Mouse (Mus musculus) lung, embryonic 15.5 days (tissue): ENCODE results near the gene Mtor. TPM values are rescaled to one million over a fixed set of nuclear protein-coding genes. Genes with fewer than 3 reads are reported as not detected.
A peak's percentile ranks its signal among the peaks of the same experiment; 100 is the strongest.

Experiments
- ATAC-seq: fragments of 200-750 bp; cut with Nextera tagmentation; 2 replicates; pipeline ENCODE4 v1.8.0; 2017; ENCODE audit warnings: moderate number of reproducible peaks, borderline replicate concordance; ENCODE audit not compliant: low FRiP score, low TSS enrichment; ENCODE audit errors: extremely low read depth
- H3K27ac ChIP-seq: fragments of 300-500 bp; sonication (generic); 2 replicates; pipeline ENCODE4 v1.5.1; 2015; ENCODE audit warnings: moderate library complexity, mild to moderate bottlenecking, inconsistent platforms
- H3K27me3 ChIP-seq: fragments of 300-500 bp; sonication (generic); 2 replicates; pipeline ENCODE4 v1.6.1; 2015; ENCODE audit warnings: inconsistent platforms
- H3K36me3 ChIP-seq: fragments of 300-500 bp; sonication (generic); 2 replicates; pipeline ENCODE4 v1.6.1; 2015; ENCODE audit warnings: inconsistent platforms
- H3K4me1 ChIP-seq: fragments of 300-500 bp; sonication (generic); 2 replicates; pipeline ENCODE4 v1.6.1; 2015; ENCODE audit warnings: inconsistent platforms
- H3K4me2 ChIP-seq: fragments of 300-500 bp; sonication (generic); 2 replicates; pipeline ENCODE4 v1.6.1; 2015; ENCODE audit warnings: inconsistent platforms, mild to moderate bottlenecking, moderate library complexity
- H3K4me3 ChIP-seq: fragments of 300-500 bp; sonication (generic); 2 replicates; pipeline ENCODE4 v1.5.1; 2015; ENCODE audit warnings: mild to moderate bottlenecking, inconsistent platforms
- H3K9ac ChIP-seq: fragments of 300-500 bp; sonication (generic); 2 replicates; pipeline ENCODE4 v1.6.1; 2015; ENCODE audit warnings: inconsistent platforms
- H3K9me3 ChIP-seq: fragments of 300-500 bp; sonication (generic); 2 replicates; pipeline ENCODE4 v1.6.1; 2016; ENCODE audit warnings: inconsistent platforms
- WGBS: fragments of 180-500 bp; shearing (Covaris S2); methylation state at CpG from one replicate; pipeline ENCODE4 v1.1.7; 2015; 5-methylcytosine and 5-hydroxymethylcytosine counted together
- polyA plus RNA-seq: library from polyadenylated mRNA; unstranded; fragments of >200 nt; fragmentation: Nextera tagmentation; extraction: Ambion mirVana; gene quantifications from 2 replicates; pipeline ENCODE4 v1.2.1, GENCODE M21; 2015

The Mtor gene
- polyA plus RNA-seq, 1 experiment from 2014 or later, result 13.8 TPM

- Histone ChIP-seq H3K27ac (no peak overlapping the region), H3K36me3 (peaks cover 15% of the 10 kb centered on the region), H3K4me2 (peak overlapping the region; percentile 68), H3K9me3 (no peaks in the 10 kb centered on the region), H3K27me3 (no peaks in the 10 kb centered on the region), H3K4me3 (peak overlapping the region; percentile 87), H3K4me1 (peaks cover 18% of the 10 kb centered on the region), H3K9ac (peak overlapping the region; percentile 89)
- ATAC-seq, result peak; percentile 4; the same call in 1 of the 2 replicates
- WGBS, result 1% methylated on average over 15 of the region's 15 CpGs
These were observed 438 bp downstream of the Mtor start for GRCm38 (mm10) chr4:148448853-148449245.

- Histone ChIP-seq H3K9ac (no peak overlapping the region), H3K4me1 (peaks cover 7% of the 10 kb centered on the region), H3K36me3 (peaks cover 59% of the 10 kb centered on the region), H3K27ac (no peak overlapping the region), H3K27me3 (no peaks in the 10 kb centered on the region), H3K9me3 (no peaks in the 10 kb centered on the region), H3K4me2 (no peak overlapping the region), H3K4me3 (no peak overlapping the region)
- 93% methylated on average over 11 of the region's 11 CpGs for WGBS
- no peak for ATAC-seq
These were observed 5.3 kb downstream of the Mtor start for GRCm38 (mm10) chr4:148453707-148454106.

DNA sequence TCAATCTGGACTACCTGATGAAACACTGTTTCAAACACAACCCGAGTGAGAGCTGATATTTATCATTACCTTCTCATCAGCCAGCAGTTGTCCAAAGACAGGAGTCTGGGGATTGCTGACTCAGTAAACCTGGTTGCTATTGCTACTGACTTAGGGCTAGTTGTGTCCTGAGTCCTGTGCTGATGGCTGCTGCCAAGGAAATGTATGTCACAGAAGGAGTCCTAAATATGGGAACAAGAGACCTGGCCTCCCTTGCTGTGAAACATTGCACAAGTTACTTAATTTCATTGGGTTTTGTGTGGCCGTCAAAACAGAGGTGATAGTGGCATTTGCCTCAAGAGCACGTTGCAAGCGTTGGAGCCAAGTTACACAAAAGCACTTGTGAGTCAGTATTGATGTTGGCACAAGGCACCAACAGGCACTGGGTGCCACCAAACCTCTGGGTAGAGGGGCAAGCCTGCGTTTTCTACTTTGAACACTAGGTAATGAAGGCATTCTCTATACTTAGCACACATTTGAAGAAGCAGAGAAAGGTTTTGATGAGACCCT, 7.1 kb downstream of the Mtor start:
- Histone ChIP-seq H3K4me2 (no peak overlapping the region), H3K27ac (no peak overlapping the region), H3K9me3 (no peaks in the 10 kb centered on the region), H3K4me1 (no peaks in the 10 kb centered on the region), H3K27me3 (no peaks in the 10 kb centered on the region), H3K4me3 (no peak overlapping the region), H3K9ac (no peak overlapping the region), H3K36me3 (peaks cover 73% of the 10 kb centered on the region)
- 87% methylated on average over 5 of the region's 5 CpGs for WGBS
- no peak for ATAC-seq

DNA sequence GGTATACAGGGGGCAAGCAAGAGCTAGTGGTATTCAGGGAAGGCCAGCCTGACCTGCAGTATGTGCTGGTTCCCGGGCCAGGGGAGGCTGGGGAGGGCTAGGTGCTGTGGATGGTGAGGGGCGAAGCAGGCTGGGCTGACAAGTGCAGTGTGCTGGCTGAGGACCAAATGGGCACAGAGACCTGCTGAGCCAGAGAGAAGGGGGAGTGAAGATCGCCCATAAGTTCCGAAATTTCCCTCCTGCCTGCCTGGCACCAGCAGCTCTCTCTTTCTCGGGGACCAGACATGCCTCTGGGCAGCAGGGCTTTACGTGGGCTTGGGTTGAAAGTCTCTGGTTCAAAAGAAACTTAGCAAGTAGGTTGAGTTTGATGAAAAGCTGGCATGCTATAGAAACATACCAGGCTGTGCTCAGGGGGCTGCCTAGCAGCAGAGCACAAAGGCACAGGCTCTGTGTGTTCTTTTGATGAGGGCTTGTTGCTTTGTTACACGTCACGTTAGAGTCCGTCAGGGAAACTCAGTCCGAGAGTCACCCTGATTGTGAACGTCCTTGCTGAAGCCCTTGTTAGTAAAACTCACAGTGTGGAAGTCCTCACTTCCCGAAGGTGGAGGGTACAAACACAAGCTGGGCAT, 12.4 kb downstream of the Mtor start:
- no peak overlapping the region for H3K9ac ChIP-seq
- no peaks in the 10 kb centered on the region for H3K27me3 ChIP-seq
- H3K9me3 ChIP-seq, result no peaks in the 10 kb centered on the region
- H3K4me1 ChIP-seq, result no peaks in the 10 kb centered on the region
- H3K4me3 ChIP-seq, result no peak overlapping the region
- no peak for ATAC-seq
- no peak overlapping the region for H3K4me2 ChIP-seq
- WGBS, result 88% methylated on average over 12 of the region's 12 CpGs
- H3K36me3 ChIP-seq, result peaks cover 87% of the 10 kb centered on the region
- no peak overlapping the region for H3K27ac ChIP-seq

DNA sequence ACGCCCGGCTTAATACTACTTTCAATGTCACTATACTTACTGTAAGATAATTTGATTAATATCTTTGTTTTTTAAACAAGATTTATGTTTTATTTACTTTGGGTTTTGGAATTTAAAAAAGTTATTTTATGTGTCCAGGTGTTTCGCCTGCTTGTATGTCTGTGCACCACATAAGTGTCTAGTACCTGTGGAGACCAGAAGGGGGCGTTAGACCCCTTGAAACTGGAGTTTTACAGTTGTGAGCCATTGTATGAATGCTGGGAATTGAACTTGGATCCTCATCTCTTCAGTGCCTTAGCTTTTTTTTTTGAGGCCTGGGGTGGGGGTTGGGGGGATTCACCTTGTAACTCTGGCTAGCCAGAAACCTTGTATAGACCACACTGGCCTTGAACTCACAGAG, 13.4 kb downstream of the Mtor start:
- 77% methylated on average over 4 of the region's 4 CpGs for WGBS
- no peak overlapping the region for H3K4me3 ChIP-seq
- H3K9me3 ChIP-seq, result no peaks in the 10 kb centered on the region
- H3K4me1 ChIP-seq, result no peaks in the 10 kb centered on the region
- no peak overlapping the region for H3K4me2 ChIP-seq
- no peak overlapping the region for H3K27ac ChIP-seq
- no peak overlapping the region for H3K9ac ChIP-seq
- H3K36me3 ChIP-seq, result peaks cover 87% of the 10 kb centered on the region
- no peaks in the 10 kb centered on the region for H3K27me3 ChIP-seq
- no peak for ATAC-seq

- Histone ChIP-seq H3K4me1 (no peaks in the 10 kb centered on the region), H3K4me3 (no peak overlapping the region), H3K27ac (no peak overlapping the region), H3K27me3 (no peaks in the 10 kb centered on the region), H3K36me3 (peaks cover 85% of the 10 kb centered on the region), H3K9me3 (no peaks in the 10 kb centered on the region), H3K9ac (no peak overlapping the region), H3K4me2 (no peak overlapping the region)
- WGBS, result 95% methylated on average over 13 of the region's 13 CpGs
- no peak for ATAC-seq
These were observed 14.3 kb downstream of the Mtor start for GRCm38 (mm10) chr4:148462717-148463116.

DNA sequence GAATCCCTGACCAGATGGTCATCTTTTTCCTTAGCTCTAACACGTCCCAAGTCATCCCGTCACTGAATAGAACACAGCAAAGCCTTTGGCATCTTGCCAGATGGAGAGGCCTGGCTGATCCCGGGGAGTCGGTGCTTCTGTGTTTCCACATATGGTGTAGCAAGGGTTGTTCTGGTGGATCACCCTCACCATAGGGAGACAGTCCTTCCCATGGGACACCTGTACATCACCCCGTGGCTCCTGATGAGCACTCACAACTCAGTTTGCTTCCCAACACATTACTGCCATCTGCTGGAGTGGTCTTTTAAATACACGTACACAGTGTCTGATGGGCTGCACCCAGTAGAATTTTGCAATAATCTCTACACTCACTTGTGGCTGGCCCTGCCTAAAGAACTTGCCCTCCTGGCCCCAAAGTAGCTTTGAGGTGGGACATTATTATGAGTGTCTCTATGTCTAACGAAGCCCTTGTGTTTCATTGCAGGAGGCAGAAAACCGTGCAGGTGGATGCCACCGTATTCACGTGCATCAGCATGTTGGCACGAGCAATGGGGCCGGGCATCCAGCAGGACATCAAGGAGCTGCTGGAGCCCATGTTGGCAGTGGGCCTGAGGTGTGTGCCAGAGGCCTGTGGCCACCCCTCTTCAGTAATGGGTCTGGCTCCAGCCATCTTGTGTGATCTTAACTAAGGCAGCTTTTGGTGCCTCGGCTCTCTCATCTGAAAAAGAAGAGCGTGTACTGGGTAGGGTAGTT, 15.0 kb downstream of the Mtor start:
- ATAC-seq, result peak; percentile 61; the same call in 1 of the 2 replicates

DNA sequence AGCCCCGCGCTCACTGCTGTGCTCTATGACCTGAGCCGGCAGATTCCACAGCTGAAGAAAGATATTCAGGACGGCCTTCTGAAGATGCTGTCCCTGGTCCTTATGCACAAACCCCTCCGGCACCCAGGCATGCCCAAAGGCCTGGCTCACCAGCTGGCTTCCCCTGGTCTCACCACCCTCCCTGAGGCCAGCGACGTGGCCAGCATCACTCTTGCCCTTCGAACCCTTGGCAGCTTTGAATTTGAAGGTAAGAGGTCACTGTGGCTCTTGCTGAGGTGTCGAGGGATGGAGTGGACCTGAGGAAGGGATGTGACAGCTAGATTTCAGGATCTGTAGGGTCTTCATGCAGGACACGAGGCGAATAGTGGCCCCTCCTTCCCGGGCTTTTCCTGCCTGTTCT, 15.9 kb downstream of the Mtor start:
- Histone ChIP-seq H3K4me1 (no peaks in the 10 kb centered on the region), H3K4me3 (no peak overlapping the region), H3K4me2 (no peak overlapping the region), H3K9me3 (no peaks in the 10 kb centered on the region), H3K27ac (no peak overlapping the region), H3K9ac (no peak overlapping the region), H3K36me3 (peaks cover 86% of the 10 kb centered on the region), H3K27me3 (no peaks in the 10 kb centered on the region)
- 92% methylated on average over 12 of the region's 12 CpGs for WGBS
- no peak for ATAC-seq

More for the DNA sequence above, 15.0 kb downstream of the Mtor start:
- Histone ChIP-seq H3K9me3 (no peaks in the 10 kb centered on the region), H3K4me1 (no peaks in the 10 kb centered on the region), H3K27me3 (no peaks in the 10 kb centered on the region), H3K4me2 (no peak overlapping the region), H3K9ac (no peak overlapping the region), H3K36me3 (peaks cover 86% of the 10 kb centered on the region), H3K27ac (no peak overlapping the region), H3K4me3 (no peak overlapping the region)
- 69% methylated on average over 14 of the region's 14 CpGs for WGBS

DNA sequence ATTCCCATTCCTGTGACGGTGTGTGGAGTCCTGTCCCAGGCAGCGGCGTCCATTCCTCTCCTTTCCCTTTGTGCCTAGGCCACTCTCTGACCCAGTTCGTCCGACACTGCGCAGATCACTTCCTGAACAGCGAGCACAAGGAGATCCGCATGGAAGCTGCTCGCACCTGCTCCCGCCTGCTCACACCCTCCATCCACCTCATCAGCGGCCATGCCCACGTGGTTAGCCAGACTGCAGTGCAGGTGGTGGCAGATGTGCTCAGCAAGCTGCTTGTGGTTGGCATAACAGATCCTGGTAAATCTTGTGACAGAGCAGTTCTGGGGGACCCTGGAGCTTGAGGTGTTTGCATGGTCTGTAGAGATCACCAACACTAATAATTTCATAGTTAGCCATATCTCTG, 16.5 kb downstream of the Mtor start:
- no peaks in the 10 kb centered on the region for H3K9me3 ChIP-seq
- no peak for ATAC-seq
- peaks cover 86% of the 10 kb centered on the region for H3K36me3 ChIP-seq
- no peak overlapping the region for H3K27ac ChIP-seq
- H3K4me2 ChIP-seq, result no peak overlapping the region
- no peaks in the 10 kb centered on the region for H3K27me3 ChIP-seq
- no peak overlapping the region for H3K9ac ChIP-seq
- no peak overlapping the region for H3K4me3 ChIP-seq
- no peaks in the 10 kb centered on the region for H3K4me1 ChIP-seq
- 93% methylated on average over 12 of the region's 12 CpGs for WGBS

DNA sequence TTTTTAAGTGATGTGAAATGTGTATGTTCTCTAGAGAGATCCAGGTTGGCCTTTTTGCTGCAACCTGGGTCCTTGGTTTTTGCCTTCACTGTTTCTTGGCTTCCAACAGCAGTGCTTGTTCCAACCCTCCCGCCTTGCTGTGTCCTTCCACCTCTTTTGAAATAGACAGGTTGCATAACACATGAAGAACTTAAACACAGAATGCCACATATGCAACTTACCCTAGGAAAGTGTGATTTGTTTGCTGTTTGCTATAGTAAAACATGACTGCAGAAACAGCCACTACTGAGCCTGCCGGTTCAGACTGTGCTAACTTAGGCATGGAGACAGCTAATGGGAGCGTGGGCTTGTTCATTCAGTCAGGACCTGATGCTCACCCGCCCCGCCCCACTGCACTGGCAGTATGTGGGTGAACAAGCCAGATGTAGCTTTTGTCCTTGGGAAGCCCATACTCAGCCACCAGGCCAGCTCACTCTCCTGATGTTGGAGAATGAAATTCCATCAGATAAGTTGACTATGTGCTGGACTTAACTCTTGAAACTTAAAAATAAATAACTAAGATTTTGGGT, 18.2 kb downstream of the Mtor start:
- WGBS, result 90% methylated on average over 5 of the region's 5 CpGs

GRCm38 (mm10) chr4:148468396-148468795, 20.0 kb downstream of the Mtor start:
- Histone ChIP-seq H3K27ac (no peak overlapping the region), H3K4me2 (no peak overlapping the region), H3K9ac (no peak overlapping the region), H3K9me3 (no peaks in the 10 kb centered on the region), H3K36me3 (peaks cover 95% of the 10 kb centered on the region), H3K4me1 (no peaks in the 10 kb centered on the region), H3K27me3 (no peaks in the 10 kb centered on the region), H3K4me3 (no peak overlapping the region)
- no peak for ATAC-seq
- WGBS, result 84% methylated on average over 10 of the region's 10 CpGs

More for the DNA sequence above, 18.2 kb downstream of the Mtor start:
- ATAC-seq, result no peak
- no peaks in the 10 kb centered on the region for H3K27me3 ChIP-seq
- no peaks in the 10 kb centered on the region for H3K9me3 ChIP-seq
- no peak overlapping the region for H3K9ac ChIP-seq
- no peaks in the 10 kb centered on the region for H3K4me1 ChIP-seq
- H3K36me3 ChIP-seq, result peaks cover 93% of the 10 kb centered on the region
- no peak overlapping the region for H3K4me2 ChIP-seq
- H3K4me3 ChIP-seq, result no peak overlapping the region
- no peak overlapping the region for H3K27ac ChIP-seq
